Mouse (Mus musculus): Measurements from ENCODE around the gene Nmt1. TPM values are rescaled to one million over a fixed set of nuclear protein-coding genes. Genes with fewer than 3 reads are reported as not detected.

Nmt1 gene
- total and polyA plus RNA-seq, 3 experiments, result 9.2 to 83.8 (median 51.2) TPM

GRCm38 (mm10) chr11:103111301-103111700 lies 83.3 kb downstream of the Nmt1 start:
- Histone ChIP-seq H3K27me3 (ENCODE audit: insufficient read depth, low read length) (no peaks in the 10 kb centered on the region), H3K4me3 (ENCODE audit: low read depth, low read length) (no peak overlapping the region), H3K9me3 (replicated peaks) (no peaks in the 10 kb centered on the region), H3K36me3 (replicated peaks) (peaks cover 61% of the 10 kb centered on the region), H3K4me1 (ENCODE audit: insufficient read depth, low read depth, low read length) (peaks cover 41% of the 10 kb centered on the region)
- ATAC-seq (ENCODE audit: extremely low read depth, insufficient number of reproducible peaks, low FRiP score, poor library complexity, severe bottlenecking), result no peak
- TF ChIP-seq POLR2AphosphoS5 (IDR thresholded peaks at IDR 0.05; ENCODE audit: insufficient replicate concordance, low read depth, low read length), result no peak
- TF ChIP-seq GATA2 (IDR thresholded peaks at IDR 0.05; ENCODE audit: borderline replicate concordance, low read depth, low read length), result no peak
- TF ChIP-seq CTCF (IDR thresholded peaks at IDR 0.05; ENCODE audit: low read depth, low read length), result no peak
- no peak for TF ChIP-seq TAL1 (conservative IDR thresholded peaks at IDR 0.05; ENCODE audit: low read depth, low read length)
- no peak for TF ChIP-seq GATA1 (IDR thresholded peaks at IDR 0.05; ENCODE audit: borderline replicate concordance, low read length)
- DNase-seq (ENCODE audit: low spot score), result no peak

DNA sequence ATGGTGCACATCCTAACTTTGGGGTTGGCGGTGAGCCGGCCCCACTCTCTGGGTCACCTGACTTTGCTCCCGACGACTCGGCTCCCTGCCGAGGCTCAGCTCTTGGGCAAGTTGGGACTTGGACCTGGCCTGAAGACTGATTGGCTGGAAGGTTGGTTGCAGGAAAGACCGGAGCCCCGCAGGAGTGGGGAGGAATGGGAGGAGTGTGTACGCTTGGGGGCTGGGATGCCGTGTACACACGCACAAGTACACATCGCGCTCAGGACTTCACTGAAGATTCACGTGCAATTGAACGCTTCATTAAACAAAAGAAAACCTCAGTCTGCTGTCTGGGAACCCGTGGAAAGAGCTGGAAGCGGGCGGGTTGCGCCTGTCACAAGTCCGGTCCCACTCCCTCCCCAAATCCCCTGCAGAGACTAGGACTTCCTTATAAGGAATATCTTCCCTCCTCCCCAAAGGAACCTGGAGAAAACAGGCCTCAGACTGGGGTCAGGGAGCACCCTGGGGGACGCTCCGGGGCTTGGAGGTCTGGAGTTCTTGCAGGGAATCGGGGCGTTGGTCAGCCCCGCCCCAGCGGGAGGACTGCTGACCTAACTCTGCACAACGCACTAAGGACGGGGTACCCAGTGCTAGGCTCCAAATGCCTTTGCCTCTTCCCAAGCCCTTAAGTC lies 84.0 kb downstream of the Nmt1 start:
- H3K9me3 ChIP-seq (replicated peaks), result no peaks in the 10 kb centered on the region
- H3K36me3 ChIP-seq (replicated peaks), result peaks cover 58% of the 10 kb centered on the region
- H3K4me3 ChIP-seq (ENCODE audit: low read depth, low read length), result no peak overlapping the region
- peaks cover 39% of the 10 kb centered on the region for H3K4me1 ChIP-seq (ENCODE audit: insufficient read depth, low read depth, low read length)
- no peaks in the 10 kb centered on the region for H3K27me3 ChIP-seq (ENCODE audit: insufficient read depth, low read length)
- ATAC-seq (ENCODE audit: extremely low read depth, insufficient number of reproducible peaks, low FRiP score, poor library complexity, severe bottlenecking) (no peak), DNase-seq (ENCODE audit: low spot score) (no peak)
- TF ChIP-seq TAL1 (conservative IDR thresholded peaks at IDR 0.05; ENCODE audit: low read depth, low read length) (no peak), GATA1 (IDR thresholded peaks at IDR 0.05; ENCODE audit: borderline replicate concordance, low read length) (no peak), GATA2 (IDR thresholded peaks at IDR 0.05; ENCODE audit: borderline replicate concordance, low read depth, low read length) (no peak), CTCF (IDR thresholded peaks at IDR 0.05; ENCODE audit: low read depth, low read length) (no peak), POLR2AphosphoS5 (IDR thresholded peaks at IDR 0.05; ENCODE audit: insufficient replicate concordance, low read depth, low read length) (no peak)

GRCm38 (mm10) chr11:103112552-103112912 lies 84.5 kb downstream of the Nmt1 start:
- no peak overlapping the region for H3K4me3 ChIP-seq (ENCODE audit: low read depth, low read length)
- H3K36me3 ChIP-seq (replicated peaks), result peaks cover 58% of the 10 kb centered on the region
- H3K4me1 ChIP-seq (ENCODE audit: insufficient read depth, low read depth, low read length), result peaks cover 44% of the 10 kb centered on the region
- ATAC-seq (ENCODE audit: extremely low read depth, insufficient number of reproducible peaks, low FRiP score, poor library complexity, severe bottlenecking) (no peak), DNase-seq (ENCODE audit: low spot score) (no peak)
- H3K27me3 ChIP-seq (ENCODE audit: insufficient read depth, low read length), result no peaks in the 10 kb centered on the region
- no peaks in the 10 kb centered on the region for H3K9me3 ChIP-seq (replicated peaks)
- TF ChIP-seq POLR2AphosphoS5 (IDR thresholded peaks at IDR 0.05; ENCODE audit: insufficient replicate concordance, low read depth, low read length) (no peak), TAL1 (conservative IDR thresholded peaks at IDR 0.05; ENCODE audit: low read depth, low read length) (no peak), GATA1 (IDR thresholded peaks at IDR 0.05; ENCODE audit: borderline replicate concordance, low read length) (no peak), GATA2 (IDR thresholded peaks at IDR 0.05; ENCODE audit: borderline replicate concordance, low read depth, low read length) (no peak), CTCF (IDR thresholded peaks at IDR 0.05; ENCODE audit: low read depth, low read length) (no peak)

GRCm38 (mm10) chr11:103113005-103113404 lies 85.0 kb downstream of the Nmt1 start:
- Histone ChIP-seq H3K4me3 (ENCODE audit: low read depth, low read length) (no peak overlapping the region), H3K36me3 (replicated peaks) (peaks cover 60% of the 10 kb centered on the region), H3K27me3 (ENCODE audit: insufficient read depth, low read length) (no peaks in the 10 kb centered on the region), H3K4me1 (ENCODE audit: insufficient read depth, low read depth, low read length) (peaks cover 48% of the 10 kb centered on the region), H3K9me3 (replicated peaks) (no peaks in the 10 kb centered on the region)
- DNase-seq (ENCODE audit: low spot score) (no peak), ATAC-seq (ENCODE audit: extremely low read depth, insufficient number of reproducible peaks, low FRiP score, poor library complexity, severe bottlenecking) (no peak)
- TF ChIP-seq GATA1 (IDR thresholded peaks at IDR 0.05; ENCODE audit: borderline replicate concordance, low read length) (no peak), TAL1 (conservative IDR thresholded peaks at IDR 0.05; ENCODE audit: low read depth, low read length) (no peak), CTCF (IDR thresholded peaks at IDR 0.05; ENCODE audit: low read depth, low read length) (no peak), GATA2 (IDR thresholded peaks at IDR 0.05; ENCODE audit: borderline replicate concordance, low read depth, low read length) (no peak), POLR2AphosphoS5 (IDR thresholded peaks at IDR 0.05; ENCODE audit: insufficient replicate concordance, low read depth, low read length) (no peak)

- H3K9me3 ChIP-seq (replicated peaks), result no peaks in the 10 kb centered on the region
- TF ChIP-seq GATA2 (IDR thresholded peaks at IDR 0.05; ENCODE audit: borderline replicate concordance, low read depth, low read length), result no peak
- H3K27me3 ChIP-seq (ENCODE audit: insufficient read depth, low read length), result no peaks in the 10 kb centered on the region
- DNase-seq (ENCODE audit: low spot score) (no peak), ATAC-seq (ENCODE audit: extremely low read depth, insufficient number of reproducible peaks, low FRiP score, poor library complexity, severe bottlenecking) (no peak)
- H3K4me3 ChIP-seq (ENCODE audit: low read depth, low read length), result no peak overlapping the region
- peaks cover 60% of the 10 kb centered on the region for H3K36me3 ChIP-seq (replicated peaks)
- peaks cover 53% of the 10 kb centered on the region for H3K4me1 ChIP-seq (ENCODE audit: insufficient read depth, low read depth, low read length)
Measured at GRCm38 (mm10) chr11:103113771-103114170, 85.8 kb downstream of the Nmt1 start.

DNA sequence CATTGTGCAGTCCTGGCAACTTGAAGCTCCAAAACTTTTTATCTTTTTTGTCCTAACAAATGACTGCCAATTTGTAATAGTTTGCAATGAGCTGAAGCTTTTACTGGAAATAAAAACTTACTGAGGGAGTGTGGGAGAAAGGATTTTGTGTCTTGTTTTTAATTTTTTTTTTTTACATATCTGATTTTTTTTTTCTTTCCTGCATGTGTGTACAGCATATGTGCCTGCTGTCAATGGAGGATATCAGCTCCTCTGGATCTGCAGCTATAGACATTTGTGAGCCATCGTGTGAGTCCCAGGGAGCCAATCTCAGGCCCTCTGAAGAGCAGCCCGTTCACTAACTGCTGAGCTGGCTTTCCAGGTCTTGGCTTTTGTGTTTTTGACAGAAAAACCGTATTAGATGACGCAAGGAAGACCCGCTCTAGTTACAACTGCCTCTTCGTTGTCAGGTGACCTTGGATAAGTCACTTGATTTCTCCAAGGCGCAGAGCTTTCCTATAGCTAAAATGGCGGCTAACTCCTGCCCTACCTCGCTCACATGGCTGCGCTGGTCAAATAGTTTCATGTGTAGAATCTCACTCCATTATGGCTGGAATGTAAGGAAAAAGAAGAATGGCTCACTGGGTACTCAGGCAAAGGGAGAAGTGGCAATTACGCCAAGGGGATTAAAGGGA lies 86.4 kb downstream of the Nmt1 start:
- H3K9me3 ChIP-seq (replicated peaks), result no peaks in the 10 kb centered on the region
- ATAC-seq (ENCODE audit: extremely low read depth, insufficient number of reproducible peaks, low FRiP score, poor library complexity, severe bottlenecking) (no peak), DNase-seq (ENCODE audit: low spot score) (peak; percentile 41)
- H3K4me3 ChIP-seq (ENCODE audit: low read depth, low read length), result peak overlapping the region; percentile 80
- peaks cover 54% of the 10 kb centered on the region for H3K36me3 ChIP-seq (replicated peaks)
- H3K27me3 ChIP-seq (ENCODE audit: insufficient read depth, low read length), result no peaks in the 10 kb centered on the region
- H3K4me1 ChIP-seq (ENCODE audit: insufficient read depth, low read depth, low read length), result peaks cover 55% of the 10 kb centered on the region
- TF ChIP-seq CTCF (IDR thresholded peaks at IDR 0.05; ENCODE audit: low read depth, low read length), result no peak
- TF ChIP-seq POLR2AphosphoS5 (IDR thresholded peaks at IDR 0.05; ENCODE audit: insufficient replicate concordance, low read depth, low read length), result no peak
- no peak for TF ChIP-seq GATA1 (IDR thresholded peaks at IDR 0.05; ENCODE audit: borderline replicate concordance, low read length)
- no peak for TF ChIP-seq GATA2 (IDR thresholded peaks at IDR 0.05; ENCODE audit: borderline replicate concordance, low read depth, low read length)
- TF ChIP-seq TAL1 (conservative IDR thresholded peaks at IDR 0.05; ENCODE audit: low read depth, low read length), result no peak

Data from G1E (cell line).